Mouse (Mus musculus) brain, embryonic 14.5 days (tissue): ENCODE data around the gene Clptm1.

Experiments
- CTCF ChIP-seq: fragments of 200-500 bp; IDR thresholded peaks from 2 replicates; pipeline ENCODE4 v1.5.1; 2012; ENCODE audit warnings: inconsistent platforms, mild to moderate bottlenecking, moderate library complexity, borderline replicate concordance; ENCODE audit not compliant: insufficient read depth, insufficient read length; ENCODE audit errors: extremely low read depth
- POLR2A ChIP-seq: fragments of 200-500 bp; IDR thresholded peaks from 2 replicates; pipeline ENCODE4 v1.6.1; 2012; ENCODE audit warnings: mild to moderate bottlenecking, inconsistent platforms, borderline replicate concordance; ENCODE audit not compliant: poor library complexity, insufficient read depth, insufficient read length, severe bottlenecking; ENCODE audit errors: extremely low read depth

GRCm38 (mm10) chr7:19615036-19615577 lies 49.7 kb downstream of the Clptm1 start:
- TF ChIP-seq CTCF (no peak), POLR2A (no peak)
